Mouse (Mus musculus) intestine, embryonic 14.5 days (tissue): Measurements from ENCODE around the gene Pir. TPM values are rescaled to one million over a fixed set of nuclear protein-coding genes. Genes with fewer than 3 reads are reported as not detected.

Experiments
- ATAC-seq: fragments of 200-750 bp; cut with Nextera tagmentation; replicated peaks from 2 replicates; pipeline ENCODE4 v1.8.0; 2017; ENCODE audit warnings: low read depth, moderate number of reproducible peaks, moderate TSS enrichment, moderate library complexity; ENCODE audit not compliant: low FRiP score, low TSS enrichment
- DNase-seq: peaks from one replicate; pipeline ENCODE4 v3.0.0-alpha.2; 2018; ENCODE audit warnings: low spot score
- H3K27ac ChIP-seq: fragments of 300-500 bp; sonication (generic); 2 replicates; pipeline ENCODE4 v1.5.1; 2014; ENCODE audit warnings: low read depth, mild to moderate bottlenecking, control low read depth
- H3K27me3 ChIP-seq: fragments of 300-500 bp; sonication (generic); replicated peaks from 2 replicates; pipeline ENCODE4 v1.6.1; 2014; ENCODE audit warnings: low read length, control low read depth; ENCODE audit not compliant: control insufficient read depth, insufficient read depth
- H3K36me3 ChIP-seq: fragments of 300-500 bp; sonication (generic); 2 replicates; pipeline ENCODE4 v1.6.1; 2014; ENCODE audit warnings: low read length, control low read depth; ENCODE audit not compliant: control insufficient read depth, insufficient read depth
- H3K4me1 ChIP-seq: fragments of 300-500 bp; sonication (generic); replicated peaks from 2 replicates; pipeline ENCODE4 v1.6.1; 2014; ENCODE audit warnings: low read length, control low read depth, mixed read lengths; ENCODE audit not compliant: control insufficient read depth, insufficient read depth
- H3K4me2 ChIP-seq: fragments of 300-500 bp; sonication (generic); 2 replicates; pipeline ENCODE4 v1.6.1; 2014; ENCODE audit warnings: low read length
- H3K4me3 ChIP-seq: fragments of 300-500 bp; sonication (generic); 2 replicates; pipeline ENCODE4 v1.5.1; 2014; ENCODE audit warnings: low read depth, low read length, control low read depth, mixed read lengths
- H3K9ac ChIP-seq: fragments of 300-500 bp; sonication (generic); 2 replicates; pipeline ENCODE4 v1.6.1; 2014; ENCODE audit warnings: mild to moderate bottlenecking, low read length
- H3K9me3 ChIP-seq: fragments of 300-500 bp; sonication (generic); 2 replicates; pipeline ENCODE4 v1.6.1; 2016; ENCODE audit warnings: low read length, control low read depth; ENCODE audit not compliant: control insufficient read depth
- WGBS: fragments of 180-500 bp; shearing (Covaris S2); extraction: QIAGEN DNeasy Blood & Tissue Kit; methylation state at CpG from one replicate; pipeline ENCODE4 v1.1.7; 2014; 5-methylcytosine and 5-hydroxymethylcytosine counted together
- polyA plus RNA-seq: library from polyadenylated mRNA; unstranded; fragments of >200 nt; fragmentation: Nextera tagmentation; extraction: Ambion mirVana; gene quantifications from 2 replicates; pipeline ENCODE4 v1.2.1, GENCODE M21; 2014

Pir gene
- polyA plus RNA-seq, 1 experiment from 2014 or later, result 4.5 TPM

DNA sequence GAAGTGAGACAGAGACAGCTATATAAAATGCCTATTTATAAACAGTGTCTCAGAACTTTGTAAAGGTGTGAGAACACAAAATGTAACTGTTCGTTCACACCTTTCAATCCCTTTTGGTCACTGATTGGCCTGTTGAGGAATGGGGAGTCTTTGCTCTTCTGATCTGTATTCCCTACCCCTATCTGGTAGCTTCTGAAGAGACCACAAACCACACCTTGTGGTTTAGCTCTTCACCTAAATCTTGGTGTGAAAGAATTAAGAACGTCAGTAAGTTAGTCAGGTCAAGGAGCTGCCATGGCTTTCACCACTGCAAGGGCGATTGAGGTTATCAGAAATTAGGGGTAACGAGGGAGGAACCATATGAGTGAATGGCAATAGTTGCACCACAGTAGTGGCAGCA, 49.4 kb downstream of the Pir start:
- Histone ChIP-seq H3K27me3 (no peaks in the 10 kb centered on the region), H3K9ac (no peak overlapping the region), H3K4me2 (no peak overlapping the region), H3K9me3 (no peaks in the 10 kb centered on the region), H3K4me3 (no peak overlapping the region), H3K36me3 (no peaks in the 10 kb centered on the region), H3K27ac (no peak overlapping the region), H3K4me1 (no peaks in the 10 kb centered on the region)
- DNase-seq (no peak), ATAC-seq (no peak)
- WGBS, result 89% methylated on average over 4 of the region's 4 CpGs

DNA sequence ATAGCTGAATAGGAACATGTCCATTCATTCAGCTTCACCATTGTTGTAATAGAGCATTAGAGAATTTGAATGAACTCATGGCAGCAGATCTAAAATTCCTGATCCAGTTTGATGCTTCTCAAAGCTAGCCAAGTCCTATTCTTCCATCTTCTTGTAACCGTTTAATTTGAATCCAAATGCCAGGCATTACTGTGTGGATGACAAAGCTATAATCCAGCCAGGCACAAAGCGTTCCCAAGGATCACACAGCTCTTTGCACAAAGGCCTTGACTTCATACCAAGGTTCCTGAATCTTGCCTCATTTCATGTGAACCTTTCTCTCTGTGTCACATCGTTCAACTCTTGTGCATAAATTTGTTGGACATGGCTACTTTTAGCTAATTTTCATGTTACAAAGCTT, 50.9 kb downstream of the Pir start:
- Histone ChIP-seq H3K9ac (no peak overlapping the region), H3K27me3 (no peaks in the 10 kb centered on the region), H3K4me2 (no peak overlapping the region), H3K4me1 (no peaks in the 10 kb centered on the region), H3K27ac (no peak overlapping the region), H3K36me3 (no peaks in the 10 kb centered on the region), H3K9me3 (no peaks in the 10 kb centered on the region), H3K4me3 (no peak overlapping the region)
- ATAC-seq (no peak), DNase-seq (no peak)
- 90% methylated on average over 3 of the region's 3 CpGs for WGBS

- 77% methylated on average over 5 of the region's 5 CpGs for WGBS
- no peaks in the 10 kb centered on the region for H3K9me3 ChIP-seq
Observed at GRCm38 (mm10) chrX:164322492-164322891, 53.3 kb downstream of the Pir start.

GRCm38 (mm10) chrX:164323391-164323913, 54.3 kb downstream of the Pir start:
- ATAC-seq, result no peak
- DNase-seq, result no peak
- H3K4me2 ChIP-seq, result no peak overlapping the region
- no peaks in the 10 kb centered on the region for H3K27me3 ChIP-seq
- no peaks in the 10 kb centered on the region for H3K36me3 ChIP-seq
- no peaks in the 10 kb centered on the region for H3K9me3 ChIP-seq
- WGBS, result 71% methylated on average over 4 of the region's 4 CpGs
- H3K4me1 ChIP-seq, result no peaks in the 10 kb centered on the region
- H3K4me3 ChIP-seq, result no peak overlapping the region
- H3K27ac ChIP-seq, result no peak overlapping the region
- H3K9ac ChIP-seq, result no peak overlapping the region

More at GRCm38 (mm10) chrX:164322492-164322891, 53.3 kb downstream of the Pir start:
- no peak for ATAC-seq
- Histone ChIP-seq H3K27me3 (no peaks in the 10 kb centered on the region), H3K27ac (no peak overlapping the region), H3K4me2 (no peak overlapping the region), H3K36me3 (no peaks in the 10 kb centered on the region), H3K4me3 (no peak overlapping the region), H3K4me1 (no peaks in the 10 kb centered on the region), H3K9ac (no peak overlapping the region)
- no peak for DNase-seq

DNA sequence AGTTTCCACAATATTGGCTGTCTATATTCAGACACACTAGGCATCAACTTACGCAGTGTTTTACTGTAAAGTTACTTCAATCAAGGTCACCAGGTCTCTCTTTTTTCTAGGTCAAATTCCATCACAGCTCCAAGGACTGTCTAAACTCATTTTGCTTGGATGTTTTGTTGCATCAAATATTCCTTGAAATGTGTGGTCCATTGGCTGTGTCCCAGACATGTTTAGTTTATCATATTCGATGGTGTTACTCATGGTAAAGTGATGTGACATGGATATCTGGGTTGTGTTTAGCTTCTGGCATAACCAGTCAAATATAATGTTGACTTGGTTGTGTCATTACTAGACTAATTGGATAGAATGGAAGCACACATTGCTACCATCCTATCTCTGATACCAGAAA, 61.2 kb downstream of the Pir start:
- ATAC-seq (no peak), DNase-seq (no peak)
- H3K4me3 ChIP-seq, result no peak overlapping the region
- no peaks in the 10 kb centered on the region for H3K9me3 ChIP-seq
- WGBS, result 82% methylated on average over 2 of the region's 2 CpGs
- H3K36me3 ChIP-seq, result no peaks in the 10 kb centered on the region
- H3K27ac ChIP-seq, result no peak overlapping the region
- H3K9ac ChIP-seq, result no peak overlapping the region
- no peak overlapping the region for H3K4me2 ChIP-seq
- H3K4me1 ChIP-seq, result no peaks in the 10 kb centered on the region
- H3K27me3 ChIP-seq, result no peaks in the 10 kb centered on the region

GRCm38 (mm10) chrX:164330766-164331165, 61.6 kb downstream of the Pir start:
- Histone ChIP-seq H3K27ac (no peak overlapping the region), H3K9ac (no peak overlapping the region), H3K27me3 (no peaks in the 10 kb centered on the region), H3K36me3 (no peaks in the 10 kb centered on the region), H3K4me3 (no peak overlapping the region), H3K4me2 (no peak overlapping the region), H3K9me3 (no peaks in the 10 kb centered on the region), H3K4me1 (no peaks in the 10 kb centered on the region)
- DNase-seq, result no peak
- no peak for ATAC-seq
- WGBS, result 70% methylated on average over 3 of the region's 3 CpGs

DNA sequence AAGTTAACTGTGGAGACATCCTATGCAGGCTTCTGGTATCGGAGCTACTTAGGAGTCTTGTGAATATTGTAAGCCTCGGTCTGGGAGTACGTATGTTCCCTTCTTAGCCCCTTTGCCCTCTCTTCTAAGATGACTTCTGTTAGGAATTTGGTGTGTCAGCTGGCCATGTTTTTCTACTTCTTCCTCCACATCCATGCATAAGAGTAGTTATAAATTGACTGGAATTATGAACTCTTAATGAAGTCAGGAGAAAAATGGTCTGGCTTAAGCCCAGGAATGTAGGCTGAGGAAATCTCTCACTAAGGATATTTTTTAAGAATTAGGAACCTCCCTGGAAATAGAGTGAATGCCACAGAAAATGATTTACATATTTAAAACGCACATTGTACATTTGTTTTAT, 69.4 kb downstream of the Pir start:
- no peak for DNase-seq
- H3K27ac ChIP-seq, result no peak overlapping the region
- WGBS, result 82% methylated on average over 4 of the region's 4 CpGs

DNA sequence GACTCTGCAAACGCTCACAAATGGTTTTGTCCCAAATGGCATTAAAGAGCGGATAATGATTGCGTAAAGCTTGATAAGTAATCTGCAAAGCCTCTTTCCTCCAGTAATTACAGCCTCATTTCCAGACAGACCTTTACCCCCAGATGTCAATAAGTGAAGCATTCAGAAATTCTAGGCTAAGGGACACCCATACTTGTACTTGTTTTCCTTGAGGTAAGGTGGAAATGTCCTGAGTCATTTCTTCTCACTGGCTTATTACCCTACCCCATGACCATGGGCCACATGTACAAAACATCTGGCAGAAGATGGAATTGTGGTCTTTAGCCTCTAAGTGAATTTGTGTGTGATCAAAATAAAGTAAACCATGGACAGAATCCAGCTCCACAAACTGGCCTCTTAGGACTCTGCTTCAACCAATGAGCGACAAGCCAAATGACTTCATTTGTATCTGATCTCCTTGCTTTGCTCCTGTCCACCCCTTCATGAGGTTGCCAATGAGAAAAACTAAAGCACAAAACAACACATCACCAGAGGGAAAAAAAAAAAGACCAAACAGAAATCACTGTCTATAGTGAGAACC, 76.3 kb downstream of the Pir start:
- no peak overlapping the region for H3K27ac ChIP-seq
- WGBS, result 72% methylated on average over 4 of the region's 4 CpGs
- no peak for ATAC-seq

More for the DNA sequence above, 69.4 kb downstream of the Pir start:
- Histone ChIP-seq H3K9ac (no peak overlapping the region), H3K27me3 (no peaks in the 10 kb centered on the region), H3K4me2 (no peak overlapping the region), H3K9me3 (no peaks in the 10 kb centered on the region), H3K4me3 (no peak overlapping the region), H3K4me1 (no peaks in the 10 kb centered on the region), H3K36me3 (no peaks in the 10 kb centered on the region)
- no peak for ATAC-seq

GRCm38 (mm10) chrX:164348937-164349336, 79.8 kb downstream of the Pir start:
- ATAC-seq (no peak), DNase-seq (no peak)
- Histone ChIP-seq H3K4me2 (no peak overlapping the region), H3K4me3 (no peak overlapping the region), H3K9ac (no peak overlapping the region), H3K4me1 (no peaks in the 10 kb centered on the region), H3K27ac (no peak overlapping the region), H3K36me3 (no peaks in the 10 kb centered on the region), H3K9me3 (no peaks in the 10 kb centered on the region), H3K27me3 (no peaks in the 10 kb centered on the region)
- 86% methylated on average over 3 of the region's 3 CpGs for WGBS

More for the DNA sequence above, 76.3 kb downstream of the Pir start:
- Histone ChIP-seq H3K4me3 (no peak overlapping the region), H3K9ac (no peak overlapping the region), H3K36me3 (no peaks in the 10 kb centered on the region), H3K4me2 (no peak overlapping the region), H3K27me3 (no peaks in the 10 kb centered on the region), H3K4me1 (no peaks in the 10 kb centered on the region), H3K9me3 (no peaks in the 10 kb centered on the region)
- no peak for DNase-seq
